Mouse (Mus musculus) forebrain, embryonic 11.5 days (tissue): ENCODE measurements around the gene Npas3. TPM values are rescaled to one million over a fixed set of nuclear protein-coding genes. Genes with fewer than 3 reads are reported as not detected.

Experiments used
- ATAC-seq: fragments of 200-750 bp; cut with Nextera tagmentation; replicated peaks from 2 replicates; pipeline ENCODE4 v1.8.0; 2017; ENCODE audit warnings: moderate TSS enrichment; ENCODE audit not compliant: low FRiP score
- DNase-seq: peaks from one replicate; pipeline ENCODE4 v3.0.0-alpha.2; 2017; ENCODE audit warnings: low spot score
- H3K27ac ChIP-seq: fragments of 300-500 bp; sonication (generic); 2 replicates; pipeline ENCODE4 v1.5.1; 2014; ENCODE audit warnings: low read depth, low read length
- H3K27me3 ChIP-seq: fragments of 300-500 bp; sonication (generic); 2 replicates; pipeline ENCODE4 v1.6.1; 2014; ENCODE audit warnings: mild to moderate bottlenecking, low read length, mixed read lengths; ENCODE audit not compliant: control insufficient read depth, insufficient read depth
- H3K36me3 ChIP-seq: fragments of 300-500 bp; sonication (generic); 2 replicates; pipeline ENCODE4 v1.6.1; 2014; ENCODE audit warnings: mild to moderate bottlenecking, low read length, moderate library complexity, mixed read lengths; ENCODE audit not compliant: control insufficient read depth, insufficient read depth
- H3K4me1 ChIP-seq: fragments of 300-500 bp; sonication (generic); replicated peaks from 2 replicates; pipeline ENCODE4 v1.6.1; 2014; ENCODE audit warnings: low read length, mixed read lengths; ENCODE audit not compliant: control insufficient read depth, insufficient read depth
- H3K4me2 ChIP-seq: fragments of 300-500 bp; sonication (generic); 2 replicates; pipeline ENCODE4 v1.6.1; 2014; ENCODE audit warnings: low read depth, mild to moderate bottlenecking, low read length, moderate library complexity, mixed read lengths; ENCODE audit not compliant: severe bottlenecking
- H3K4me3 ChIP-seq: fragments of 300-500 bp; sonication (generic); 2 replicates; pipeline ENCODE4 v1.5.1; 2014; ENCODE audit warnings: low read depth, low read length
- H3K9ac ChIP-seq: fragments of 300-500 bp; sonication (generic); 2 replicates; pipeline ENCODE4 v1.6.1; 2014; ENCODE audit warnings: low read length
- H3K9me3 ChIP-seq: fragments of 300-500 bp; sonication (generic); 2 replicates; pipeline ENCODE4 v1.6.1; 2016; ENCODE audit warnings: low read length, mixed read lengths; ENCODE audit not compliant: control insufficient read depth
- WGBS: fragments of 180-500 bp; shearing (Covaris S2); extraction: QIAGEN DNeasy Blood & Tissue Kit; methylation state at CpG from one replicate; pipeline ENCODE4 v1.1.7; 2014; 5-methylcytosine and 5-hydroxymethylcytosine counted together
- polyA plus RNA-seq: library from polyadenylated mRNA; unstranded; fragments of >200 nt; fragmentation: Nextera tagmentation; extraction: Ambion mirVana; gene quantifications from 2 replicates; pipeline ENCODE4 v1.2.1, GENCODE M21; 2014

Npas3 gene
- polyA plus RNA-seq, 1 experiment from 2014 or later = 22.5 TPM

DNA sequence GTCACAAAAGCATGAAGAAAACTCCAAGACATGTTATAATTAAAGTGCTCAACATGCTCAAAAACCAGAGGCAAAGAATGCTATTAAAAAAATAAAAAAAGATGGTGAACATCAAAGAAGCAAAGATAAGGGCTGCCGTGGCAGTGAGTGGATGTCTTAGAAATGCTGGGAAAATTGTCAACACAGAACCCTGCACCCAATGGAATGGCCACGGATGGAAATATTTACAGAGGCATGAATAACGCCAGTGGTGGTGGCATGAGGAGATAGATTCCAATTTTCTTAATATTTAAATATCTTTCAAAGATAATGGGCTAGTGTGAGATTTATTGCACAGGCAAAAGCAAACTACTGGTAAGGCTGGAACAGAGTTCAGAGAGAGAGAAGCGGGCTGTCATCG is 628.2 kb downstream of the Npas3 start:
- H3K36me3 ChIP-seq = no peaks in the 10 kb centered on the region
- no peak overlapping the region for H3K4me2 ChIP-seq
- H3K9ac ChIP-seq = no peak overlapping the region
- ATAC-seq = no peak
- H3K4me3 ChIP-seq = no peak overlapping the region
- WGBS = 92% methylated on average over 5 of the region's 5 CpGs
- H3K9me3 ChIP-seq = no peaks in the 10 kb centered on the region
- no peaks in the 10 kb centered on the region for H3K27me3 ChIP-seq
- no peak overlapping the region for H3K27ac ChIP-seq
- DNase-seq = no peak
- H3K4me1 ChIP-seq = 0 out of 2 replicates have a peak, but pooled peaks cover 6% of the 10 kb centered on the region

DNA sequence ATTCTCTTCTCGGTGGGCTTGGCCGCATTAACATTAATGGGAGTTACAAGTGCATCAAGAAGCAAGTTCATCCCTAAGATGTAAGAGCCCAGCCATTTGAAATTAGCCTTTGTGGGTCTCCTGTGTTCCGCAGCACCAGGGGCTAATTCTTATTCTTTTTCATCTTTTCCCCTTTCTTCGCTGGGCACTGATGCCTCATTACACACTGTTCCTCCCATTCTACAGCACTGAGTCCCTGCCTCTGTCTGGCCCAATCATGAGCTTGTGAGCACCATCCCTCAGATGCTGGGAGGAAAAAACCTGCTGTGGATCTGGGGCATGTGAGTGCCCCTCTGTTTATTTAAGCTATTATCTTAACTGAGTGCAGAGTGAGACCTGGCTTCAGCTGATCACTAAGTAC is 633.2 kb downstream of the Npas3 start:
- no peaks in the 10 kb centered on the region for H3K27me3 ChIP-seq
- H3K4me2 ChIP-seq = no peak overlapping the region
- no peak for ATAC-seq
- H3K4me1 ChIP-seq = 0 out of 2 replicates have a peak, but pooled peaks cover 2% of the 10 kb centered on the region
- no peak for DNase-seq
- 64% methylated on average over 4 of the region's 4 CpGs for WGBS
- H3K9me3 ChIP-seq = no peaks in the 10 kb centered on the region
- H3K27ac ChIP-seq = no peak overlapping the region
- H3K9ac ChIP-seq = no peak overlapping the region
- H3K36me3 ChIP-seq = no peaks in the 10 kb centered on the region
- no peak overlapping the region for H3K4me3 ChIP-seq

DNA sequence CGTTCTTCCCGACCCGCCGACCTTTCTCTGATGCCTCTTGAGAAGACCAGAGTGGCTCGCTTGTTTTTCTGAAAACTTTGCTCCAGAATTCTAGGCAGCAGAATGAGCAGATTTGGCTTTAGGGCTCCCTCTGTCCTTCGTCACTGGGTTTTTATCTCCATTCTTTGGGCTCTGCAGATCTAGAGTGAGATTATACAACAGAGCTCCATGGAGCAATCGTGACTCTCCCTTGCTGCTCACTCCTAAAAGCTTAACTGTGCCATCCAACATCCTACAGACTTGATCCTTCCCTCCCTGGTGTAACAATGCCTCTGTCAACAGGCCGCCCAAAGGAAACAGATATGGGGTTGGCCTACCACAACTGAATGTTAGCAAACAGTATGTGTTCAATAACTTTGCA is 634.4 kb downstream of the Npas3 start:
- H3K27me3 ChIP-seq = no peaks in the 10 kb centered on the region
- WGBS = 80% methylated on average over 8 of the region's 8 CpGs
- no peaks in the 10 kb centered on the region for H3K9me3 ChIP-seq
- ATAC-seq (no peak), DNase-seq (no peak)
- H3K4me1 ChIP-seq = 0 out of 2 replicates have a peak, but pooled peaks cover 4% of the 10 kb centered on the region
- no peak overlapping the region for H3K27ac ChIP-seq
- no peak overlapping the region for H3K4me3 ChIP-seq
- no peak overlapping the region for H3K9ac ChIP-seq
- H3K36me3 ChIP-seq = no peaks in the 10 kb centered on the region
- H3K4me2 ChIP-seq = no peak overlapping the region

DNA sequence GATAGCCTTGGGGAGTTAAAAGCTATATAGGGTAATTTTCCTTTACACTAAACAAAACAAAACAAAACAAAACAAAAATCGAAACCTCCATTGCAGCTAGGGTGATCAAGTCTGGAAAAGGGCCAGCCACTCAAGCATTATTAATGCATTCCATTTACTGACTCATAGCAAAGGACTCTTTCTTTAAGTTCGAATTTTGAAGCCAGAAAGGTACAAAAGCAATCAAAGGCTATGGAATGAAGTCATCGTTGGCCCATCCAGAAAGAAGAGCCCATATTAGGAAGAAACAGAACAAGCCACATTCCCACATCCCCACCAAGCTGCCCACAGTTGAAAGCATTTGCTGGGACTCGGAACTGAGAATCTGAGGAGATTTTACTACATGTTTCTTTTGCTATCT is 640.1 kb downstream of the Npas3 start:
- Histone ChIP-seq H3K27me3 (no peaks in the 10 kb centered on the region), H3K4me3 (no peak overlapping the region), H3K9me3 (no peaks in the 10 kb centered on the region), H3K9ac (no peak overlapping the region), H3K4me2 (no peak overlapping the region), H3K36me3 (no peaks in the 10 kb centered on the region), H3K4me1 (0 out of 2 replicates have a peak, but pooled peaks cover 3% of the 10 kb centered on the region), H3K27ac (no peak overlapping the region)
- DNase-seq (no peak), ATAC-seq (no peak)
- whole genome bisulfite sequencing = 36% methylated on average over 4 of the region's 4 CpGs

GRCm38 (mm10) chr12:53895909-53896308 is 647.4 kb downstream of the Npas3 start:
- no peak for ATAC-seq
- Histone ChIP-seq H3K9ac (no peak overlapping the region), H3K4me2 (no peak overlapping the region), H3K9me3 (no peaks in the 10 kb centered on the region), H3K27me3 (no peaks in the 10 kb centered on the region), H3K36me3 (no peaks in the 10 kb centered on the region), H3K4me3 (no peak overlapping the region), H3K27ac (no peak overlapping the region), H3K4me1 (no peaks in the 10 kb centered on the region)
- no peak for DNase-seq
- WGBS = 97% methylated on average over 5 of the region's 5 CpGs

- H3K9ac ChIP-seq = no peak overlapping the region
- no peak overlapping the region for H3K27ac ChIP-seq
- H3K27me3 ChIP-seq = no peaks in the 10 kb centered on the region
- DNase-seq = no peak
- no peaks in the 10 kb centered on the region for H3K4me1 ChIP-seq
- H3K9me3 ChIP-seq = no peaks in the 10 kb centered on the region
- no peak overlapping the region for H3K4me2 ChIP-seq
- H3K4me3 ChIP-seq = no peak overlapping the region
- WGBS = 87% methylated on average over 8 of the region's 8 CpGs
- H3K36me3 ChIP-seq = no peaks in the 10 kb centered on the region
- ATAC-seq = no peak
These were observed 660.3 kb downstream of the Npas3 start for GRCm38 (mm10) chr12:53908761-53909160.

DNA sequence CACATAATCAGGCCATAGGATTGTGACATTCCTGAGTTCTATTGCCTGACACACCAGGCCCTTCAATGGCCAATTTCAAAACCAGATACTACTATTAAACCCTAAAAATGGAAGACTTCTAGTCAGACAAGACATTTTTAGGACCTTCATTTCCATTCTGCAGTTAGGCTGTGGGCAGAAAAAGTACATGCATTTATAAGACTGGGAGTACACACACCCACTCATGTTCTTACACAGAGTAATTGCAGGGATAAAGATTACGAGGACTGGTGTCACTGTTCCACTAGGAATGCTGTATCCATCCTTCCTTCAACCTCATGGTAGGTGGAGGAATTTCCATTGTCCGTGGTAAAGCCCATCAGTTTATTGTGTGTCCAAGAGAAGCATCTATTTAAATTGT is 661.7 kb downstream of the Npas3 start:
- DNase-seq = no peak
- H3K27ac ChIP-seq = no peak overlapping the region
- no peaks in the 10 kb centered on the region for H3K9me3 ChIP-seq
- no peaks in the 10 kb centered on the region for H3K27me3 ChIP-seq
- no peak overlapping the region for H3K4me2 ChIP-seq
- ATAC-seq = no peak
- H3K4me3 ChIP-seq = no peak overlapping the region
- H3K4me1 ChIP-seq = 0 out of 2 replicates have a peak, but pooled peaks cover 2% of the 10 kb centered on the region
- no peak overlapping the region for H3K9ac ChIP-seq
- WGBS = 87% methylated on average over 2 of the region's 2 CpGs
- H3K36me3 ChIP-seq = no peaks in the 10 kb centered on the region

DNA sequence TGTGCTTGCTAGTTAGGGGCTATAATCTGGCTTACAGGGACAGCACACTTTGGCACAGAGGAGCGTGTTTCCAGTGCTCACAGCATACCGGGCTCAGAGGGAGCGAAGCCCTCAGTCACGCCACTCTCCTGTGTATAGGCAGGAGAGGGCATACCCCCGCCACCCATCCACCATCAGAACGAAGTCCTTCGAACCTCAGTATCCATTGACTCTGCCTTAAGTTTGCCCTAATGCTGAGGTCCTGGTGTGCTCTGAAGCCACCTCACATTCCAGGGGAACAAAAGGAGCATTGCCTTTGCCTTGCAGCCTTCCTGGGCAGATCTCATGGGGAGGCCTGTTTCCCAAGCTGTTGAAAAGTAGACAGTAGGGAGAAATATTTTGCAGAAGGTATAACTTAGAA is 673.7 kb downstream of the Npas3 start:
- H3K4me1 ChIP-seq = no peaks in the 10 kb centered on the region

DNA sequence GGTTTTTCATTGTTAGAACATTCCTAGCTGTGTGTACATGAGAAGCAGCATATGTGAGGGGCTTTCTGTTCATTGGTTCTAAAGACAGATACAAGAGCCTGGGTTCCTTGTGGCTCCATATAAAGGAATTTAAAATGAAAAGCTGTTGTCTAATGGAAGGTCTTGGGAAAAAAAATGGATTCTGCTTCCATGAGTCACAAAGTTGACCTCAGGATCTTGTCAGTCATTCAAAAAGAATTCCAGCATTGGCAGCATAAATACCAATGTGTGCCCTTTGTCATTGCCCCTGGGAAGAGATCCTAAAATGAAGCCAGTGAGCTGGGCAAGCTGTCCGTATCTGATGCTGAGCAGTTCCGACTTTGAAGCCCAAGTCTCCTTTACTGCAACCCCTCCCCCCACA is 700.3 kb downstream of the Npas3 start:
- Histone ChIP-seq H3K27me3 (no peaks in the 10 kb centered on the region), H3K4me2 (no peak overlapping the region), H3K27ac (no peak overlapping the region), H3K36me3 (no peaks in the 10 kb centered on the region), H3K9me3 (no peaks in the 10 kb centered on the region), H3K9ac (no peak overlapping the region), H3K4me1 (peaks cover 3% of the 10 kb centered on the region; the same call in 1 of the 2 replicates), H3K4me3 (no peak overlapping the region)
- ATAC-seq = no peak
- 68% methylated on average over 2 of the region's 2 CpGs for WGBS
- no peak for DNase-seq

More for the DNA sequence above, 673.7 kb downstream of the Npas3 start:
- 84% methylated on average over 7 of the region's 7 CpGs for WGBS
- Histone ChIP-seq H3K9me3 (no peaks in the 10 kb centered on the region), H3K4me2 (no peak overlapping the region), H3K36me3 (no peaks in the 10 kb centered on the region), H3K9ac (no peak overlapping the region), H3K4me3 (no peak overlapping the region), H3K27me3 (no peaks in the 10 kb centered on the region), H3K27ac (no peak overlapping the region)
- ATAC-seq (no peak), DNase-seq (no peak)
